Mouse (Mus musculus): ENCODE measurements around the gene Xylb.

DNA sequence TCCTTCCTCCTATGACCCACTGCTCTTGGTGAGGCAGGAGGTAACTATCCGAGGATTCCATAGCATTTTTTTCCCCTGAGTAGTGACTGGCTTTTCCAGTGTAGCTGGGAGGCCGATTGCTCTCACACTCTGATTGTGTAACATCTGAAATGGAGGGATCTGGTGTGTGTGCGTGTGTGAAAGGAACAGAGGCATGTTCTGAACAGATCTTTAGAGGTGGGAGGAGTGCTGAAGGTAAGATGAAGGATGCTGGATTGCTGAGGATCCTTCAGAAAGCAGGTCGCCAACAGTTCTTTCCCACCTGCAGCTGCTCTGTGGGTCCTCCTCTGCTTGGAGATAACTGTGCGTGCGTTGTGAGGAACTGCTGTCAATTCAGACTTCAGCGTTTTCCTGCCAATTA, 44.2 kb downstream of the Xylb start:
- TF ChIP-seq GATA1 (IDR thresholded peaks at IDR 0.05; ENCODE audit: low read length) (no peak), TAL1 (IDR thresholded peaks at IDR 0.05; ENCODE audit: low read length) (no peak)
